Mouse (Mus musculus) cerebellum, postnatal 4 days (tissue): ENCODE data around the gene Ick.
"Not testable (repeated sequence)": the region's sequence is repeated elsewhere in the genome, so short reads cannot be mapped to it uniquely, and the experiment has no call there.

ENCODE experiments used
- DNase-seq, 2 experiments: peaks; one replicate each; pipeline ENCODE4 v3.0.0; 2022; ENCODE audit warnings: low spot score in 2 of 2, mixed read lengths in 1 of 2

Gene Ick

GRCm38 (mm10) chr9:78108796-78109239, at the start of gene Ick, which contains the start of gene Fbxo9:
Gene Ick, plus strand, starts transcription at chr9:78109192.
Gene Fbxo9, minus strand, starts transcription at chr9:78109065.
- peak; percentile 53 to 76 for DNase-seq

- no peak for DNase-seq
These were observed 49.4 kb upstream of the Ick start for GRCm38 (mm10) chr9:78059525-78060120.

DNA sequence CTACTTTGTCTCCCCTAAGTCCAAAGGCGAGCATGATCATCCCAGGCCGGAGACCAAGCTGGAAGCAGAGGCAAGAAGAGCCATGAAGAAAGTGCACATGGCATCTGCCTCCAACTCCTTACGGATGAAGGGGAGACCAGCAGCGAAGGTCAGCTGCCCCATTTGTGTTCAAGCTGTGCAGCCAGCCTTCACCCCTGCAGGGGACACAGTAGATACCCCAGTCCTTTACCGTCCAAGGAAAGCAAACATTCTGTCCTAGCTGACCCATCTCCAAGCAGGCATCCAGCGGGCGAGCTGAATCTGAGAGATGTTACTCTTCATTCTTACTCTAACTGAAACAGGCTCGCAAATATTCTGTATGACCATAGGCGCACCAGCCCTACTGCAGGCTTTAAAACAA, 46.6 kb upstream of the Ick start:
- DNase-seq = no peak

GRCm38 (mm10) chr9:78064121-78064520, 44.9 kb upstream of the Ick start:
- no peak for DNase-seq

DNA sequence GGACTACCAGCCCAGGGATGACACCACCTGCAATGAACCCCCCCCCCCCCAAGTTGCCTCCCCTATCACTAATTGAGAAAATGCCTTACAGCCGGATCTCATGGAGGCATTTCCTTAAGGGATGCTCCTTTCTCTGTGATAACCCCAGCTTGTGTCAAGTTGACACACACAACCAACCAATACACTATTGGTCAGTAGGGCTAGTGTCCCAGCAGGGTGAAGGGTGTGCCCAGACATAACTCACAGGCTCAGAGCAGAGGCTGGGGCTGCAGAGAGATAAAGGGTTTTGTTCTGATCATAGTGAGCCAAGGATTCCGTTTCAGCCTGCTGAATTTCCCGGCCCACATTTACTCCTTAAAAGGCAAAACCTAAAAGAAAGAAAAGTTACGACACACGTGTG, 38.5 kb upstream of the Ick start:
- DNase-seq = no peak

GRCm38 (mm10) chr9:78071626-78072025, 37.4 kb upstream of the Ick start:
- no peak for DNase-seq

DNA sequence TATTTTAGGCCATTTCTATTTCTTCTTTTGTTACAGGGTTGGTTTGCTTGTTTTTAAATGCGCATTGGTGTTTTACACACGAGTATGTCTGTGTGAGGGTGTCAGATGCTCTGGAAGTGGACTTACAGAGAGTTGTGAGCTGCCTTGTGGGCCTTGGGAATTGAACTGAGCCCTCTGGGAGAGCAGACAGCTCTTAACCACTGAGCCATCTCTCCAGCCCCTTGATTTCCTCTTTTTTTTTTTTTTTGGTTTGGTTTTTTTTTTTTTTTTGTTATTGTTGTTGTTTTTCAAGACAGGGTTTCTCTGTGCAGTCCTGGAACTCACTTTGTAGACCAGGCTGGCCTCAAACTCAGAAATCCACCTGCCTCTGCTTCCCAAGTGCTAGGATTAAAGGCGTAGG, 35.7 kb upstream of the Ick start:
- DNase-seq = not testable (repeated sequence)

DNA sequence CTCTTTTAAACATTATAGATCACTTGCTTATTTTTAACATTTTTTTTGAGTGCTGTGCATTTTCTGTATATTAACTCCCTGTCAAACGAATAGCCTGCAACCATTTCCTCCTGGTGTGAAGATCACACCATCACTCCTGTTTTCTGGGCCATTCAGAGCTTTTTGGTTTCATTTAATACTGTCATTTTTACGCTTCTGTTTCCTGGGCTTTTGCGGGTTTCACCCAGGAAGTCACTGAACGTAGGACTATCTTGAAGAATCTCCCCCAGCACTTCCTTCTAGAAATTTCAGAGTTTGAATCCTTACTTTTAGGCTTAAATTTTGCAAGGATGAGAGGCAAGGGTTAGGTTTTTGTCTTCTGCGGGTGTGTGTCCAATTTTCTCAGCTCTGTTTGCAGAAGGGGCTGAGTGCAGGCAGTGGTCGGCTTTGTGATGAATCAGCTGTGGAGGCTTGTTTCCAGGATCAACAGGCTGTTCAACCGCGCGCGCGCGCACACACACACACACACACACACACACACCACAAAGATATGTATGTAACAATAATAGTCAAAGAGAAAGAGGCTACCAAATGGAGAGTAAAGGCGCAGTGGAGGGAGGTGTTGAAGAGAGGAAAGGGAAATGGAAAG, 35.2 kb upstream of the Ick start:
- DNase-seq = no peak

DNA sequence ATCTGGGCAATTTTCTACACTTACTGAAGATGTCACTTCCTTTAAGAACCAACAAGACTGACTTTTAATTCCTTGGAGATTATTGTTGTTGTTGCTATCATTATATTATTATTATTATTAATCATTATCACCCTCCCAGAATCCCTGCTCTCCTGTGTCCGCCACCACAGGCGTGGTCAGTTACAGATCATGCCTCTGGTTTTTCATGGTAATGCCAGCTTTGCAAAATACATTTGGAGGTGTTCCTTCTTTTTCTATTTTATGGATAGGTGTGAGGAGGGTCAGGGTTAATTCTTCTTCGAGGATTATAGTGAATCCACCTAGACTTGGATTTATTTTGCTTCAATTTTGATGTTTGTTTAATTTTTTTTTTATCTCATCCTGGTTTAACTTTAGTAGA, 33.7 kb upstream of the Ick start:
- DNase-seq = no peak

DNA sequence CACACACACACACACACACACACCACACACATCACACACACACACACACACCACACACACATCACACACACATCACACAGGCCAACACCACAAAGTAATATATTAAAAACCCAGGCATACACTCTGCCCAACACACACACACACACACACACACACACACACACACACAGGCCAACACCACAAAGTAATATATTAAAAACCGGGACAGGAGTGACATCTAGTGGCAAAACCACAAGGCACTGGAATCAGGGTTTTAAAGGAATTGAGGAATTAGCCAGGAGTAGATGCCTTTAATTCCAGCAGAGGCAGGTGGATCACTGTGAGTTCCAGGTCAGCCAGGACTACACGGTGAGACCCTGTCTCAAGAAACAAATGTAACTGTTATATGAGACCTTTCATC, 30.8 kb upstream of the Ick start:
- DNase-seq = no peak

DNA sequence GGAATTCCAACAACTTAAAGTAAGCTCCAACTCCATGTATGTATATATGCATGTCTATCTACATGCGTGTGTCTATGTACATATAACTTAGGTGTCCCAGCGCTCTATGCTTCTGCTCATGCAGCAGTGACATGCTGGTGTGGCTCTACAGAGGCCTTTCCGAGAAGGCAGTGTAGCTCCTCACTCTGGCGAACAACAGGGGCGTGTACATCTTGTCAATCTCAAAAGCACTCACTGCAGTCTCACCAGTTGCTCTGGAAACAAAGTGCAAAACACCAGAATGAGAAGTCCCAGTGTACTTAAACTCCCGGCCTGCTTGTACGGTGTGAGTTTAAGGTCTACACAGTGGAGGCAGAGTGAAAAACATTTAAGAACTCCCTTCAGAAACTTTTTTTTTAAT, 27.2 kb upstream of the Ick start:
- DNase-seq = no peak

GRCm38 (mm10) chr9:78084341-78084740, 24.7 kb upstream of the Ick start:
- DNase-seq = no peak

- DNase-seq = no peak
These were observed 23.2 kb upstream of the Ick start for GRCm38 (mm10) chr9:78085722-78086287.

DNA sequence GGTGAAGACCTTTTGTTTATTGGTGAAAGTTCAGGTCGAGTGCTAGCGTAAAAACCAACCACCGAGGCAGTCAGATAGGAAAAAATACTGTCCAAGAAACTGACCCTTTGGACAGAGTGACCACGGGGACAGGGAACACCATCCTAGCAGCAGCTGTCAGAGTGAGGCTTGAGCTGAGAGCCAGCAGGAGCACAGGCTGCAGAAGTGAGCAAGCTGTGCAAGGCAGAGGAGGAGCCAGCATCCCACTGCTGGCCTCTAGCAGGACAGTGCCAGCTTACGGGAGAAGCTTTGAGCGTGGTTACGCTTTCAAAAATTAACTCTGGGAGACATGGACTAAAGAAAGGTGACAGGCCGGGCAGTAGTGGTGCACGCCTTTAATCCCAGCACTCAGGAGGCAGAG, 21.2 kb upstream of the Ick start:
- no peak for DNase-seq

GRCm38 (mm10) chr9:78088521-78088920, 20.5 kb upstream of the Ick start:
- no peak for DNase-seq

DNA sequence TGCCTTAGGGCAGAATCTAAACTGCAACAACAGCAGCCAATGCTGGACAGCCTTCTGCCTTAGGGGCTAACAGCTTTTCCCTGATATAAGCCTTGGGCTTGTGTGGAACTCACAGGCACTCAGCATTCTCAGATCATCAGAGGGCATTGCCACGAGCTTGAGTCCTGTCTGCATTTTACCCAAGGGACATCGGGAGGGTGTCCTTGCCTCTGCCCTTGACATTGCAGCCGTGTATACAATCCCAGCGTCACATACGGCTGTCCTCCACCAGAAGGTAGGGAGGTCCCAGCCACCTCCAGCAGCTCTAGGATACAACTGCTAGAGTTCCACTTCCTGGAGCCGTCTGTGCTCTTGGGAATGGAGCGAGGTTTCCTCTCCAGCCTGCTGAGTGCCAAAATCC, 20.0 kb upstream of the Ick start:
- no peak for DNase-seq

- DNase-seq = no peak
These were observed 19.1 kb upstream of the Ick start for GRCm38 (mm10) chr9:78089906-78090305.

DNA sequence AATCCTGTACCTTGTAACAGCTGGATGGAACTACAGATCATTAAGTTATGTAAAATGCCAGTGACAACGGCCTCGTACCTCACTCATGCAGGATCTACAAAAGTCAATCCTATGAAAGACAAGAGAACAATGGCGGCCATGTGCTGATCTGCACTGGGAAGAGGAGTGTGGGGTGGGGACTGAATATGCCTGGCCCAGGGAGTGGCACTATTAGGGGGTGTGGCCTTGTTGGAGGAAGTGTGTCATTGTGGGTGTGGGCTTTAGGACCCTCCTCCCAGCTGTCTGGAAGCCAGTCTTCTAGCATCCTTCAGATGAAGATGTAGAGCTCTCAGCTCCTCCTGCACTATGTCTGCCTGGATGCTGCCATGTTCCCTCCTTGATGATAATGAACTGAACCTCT, 18.4 kb upstream of the Ick start:
- no peak for DNase-seq

- DNase-seq = no peak
These were observed 13.3 kb upstream of the Ick start for GRCm38 (mm10) chr9:78095686-78096085.

- no peak for DNase-seq
These were observed 12.6 kb upstream of the Ick start for GRCm38 (mm10) chr9:78096376-78096775.

GRCm38 (mm10) chr9:78100956-78101355, 8.0 kb upstream of the Ick start:
- no peak for DNase-seq

DNA sequence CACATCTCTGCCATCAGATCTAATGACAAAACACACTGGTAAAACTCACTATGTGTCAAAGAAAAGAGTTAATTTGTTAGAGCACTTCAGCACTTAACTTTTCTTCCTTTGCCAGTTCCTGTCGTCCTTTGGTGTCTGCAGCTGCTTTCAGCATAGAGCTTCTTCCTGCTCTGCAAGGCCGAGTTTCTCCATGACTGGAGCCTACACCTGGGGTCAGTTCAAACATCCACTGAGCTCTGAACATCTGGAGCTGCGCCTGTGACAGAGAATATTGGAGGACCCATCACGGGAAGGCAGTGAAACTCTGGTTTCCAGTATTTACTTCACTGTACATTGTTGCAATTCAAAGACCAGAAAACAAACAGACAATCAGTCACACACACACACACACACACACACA, 7.6 kb upstream of the Ick start:
- DNase-seq = no peak

- no peak for DNase-seq
These were observed 4.9 kb upstream of the Ick start for GRCm38 (mm10) chr9:78103965-78104560.
